Mouse (Mus musculus) lung, embryonic 16.5 days (tissue): ENCODE results near the gene Scnn1b. TPM values are rescaled to one million over a fixed set of nuclear protein-coding genes. Genes with fewer than 3 reads are reported as not detected.

Experiments
- ATAC-seq: fragments of 200-750 bp; cut with Nextera tagmentation; 2 replicates; pipeline ENCODE4 v1.8.0; 2017; ENCODE audit warnings: low read depth, mild to moderate bottlenecking, moderate library complexity
- H3K27ac ChIP-seq: fragments of 300-500 bp; sonication (generic); 2 replicates; pipeline ENCODE4 v1.5.1; 2014; ENCODE audit warnings: mild to moderate bottlenecking, control low read depth, low read length
- H3K27me3 ChIP-seq: fragments of 300-500 bp; sonication (generic); 2 replicates; pipeline ENCODE4 v1.6.1; 2014; ENCODE audit warnings: low read depth, low read length, mixed read lengths; ENCODE audit not compliant: control insufficient read depth, insufficient read depth
- H3K36me3 ChIP-seq: fragments of 300-500 bp; sonication (generic); 2 replicates; pipeline ENCODE4 v1.6.1; 2014; ENCODE audit warnings: low read length; ENCODE audit not compliant: control insufficient read depth, insufficient read depth
- H3K4me1 ChIP-seq: fragments of 300-500 bp; sonication (generic); replicated peaks from 2 replicates; pipeline ENCODE4 v1.6.1; 2014; ENCODE audit warnings: low read length, mixed read lengths; ENCODE audit not compliant: control insufficient read depth, insufficient read depth
- H3K4me2 ChIP-seq: fragments of 300-500 bp; sonication (generic); 2 replicates; pipeline ENCODE4 v1.6.1; 2014; ENCODE audit warnings: low read depth, low read length, control low read depth
- H3K4me3 ChIP-seq: fragments of 300-500 bp; sonication (generic); 2 replicates; pipeline ENCODE4 v1.5.1; 2014; ENCODE audit warnings: mild to moderate bottlenecking, low read length, control low read depth
- H3K9ac ChIP-seq: fragments of 300-500 bp; sonication (generic); 2 replicates; pipeline ENCODE4 v1.6.1; 2014; ENCODE audit warnings: low read length, control low read depth
- H3K9me3 ChIP-seq: fragments of 300-500 bp; sonication (generic); 2 replicates; pipeline ENCODE4 v1.6.1; 2016; ENCODE audit warnings: low read length; ENCODE audit not compliant: control insufficient read depth
- WGBS: fragments of 180-500 bp; shearing (Covaris S2); extraction: QIAGEN DNeasy Blood & Tissue Kit; methylation state at CpG from one replicate; pipeline ENCODE4 v1.1.7; 2014; 5-methylcytosine and 5-hydroxymethylcytosine counted together
- polyA plus RNA-seq: library from polyadenylated mRNA; unstranded; fragments of >200 nt; fragmentation: Nextera tagmentation; extraction: Ambion mirVana; gene quantifications from 2 replicates; pipeline ENCODE4 v1.2.1, GENCODE M21; 2015

Gene Scnn1b
- polyA plus RNA-seq, 1 experiment from 2014 or later = 7.1 TPM

DNA sequence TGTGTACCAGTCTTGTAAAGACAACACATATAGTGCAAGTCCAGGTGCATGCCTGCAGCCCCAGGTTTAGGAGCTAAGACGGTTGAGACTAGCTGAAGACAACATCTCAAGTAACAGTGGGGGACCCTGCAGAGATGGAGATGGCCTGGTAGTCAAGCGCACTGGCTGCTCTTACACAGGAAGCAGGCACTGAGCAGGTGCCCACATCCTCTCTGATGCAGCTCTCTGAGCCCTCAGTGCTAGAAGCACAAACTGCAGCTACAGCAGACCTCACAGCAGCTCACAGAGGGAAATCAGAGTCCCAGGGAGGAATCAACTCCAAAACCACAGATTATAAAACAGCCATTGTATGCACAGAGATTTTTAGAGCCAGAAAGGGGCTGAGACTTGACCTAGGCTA lies 69.5 kb downstream of the Scnn1b start:
- no peak for ATAC-seq
- Histone ChIP-seq H3K9ac (no peak overlapping the region), H3K4me3 (no peak overlapping the region), H3K4me1 (peaks cover 25% of the 10 kb centered on the region), H3K9me3 (no peaks in the 10 kb centered on the region), H3K4me2 (no peak overlapping the region), H3K36me3 (no peaks in the 10 kb centered on the region), H3K27me3 (no peaks in the 10 kb centered on the region), H3K27ac (peak overlapping the region; percentile 68)
- WGBS = 70% methylated on average over 2 of the region's 2 CpGs

GRCm38 (mm10) chr7:121935906-121936794 lies 71.3 kb downstream of the Scnn1b start:
- ATAC-seq = no peak
- no peaks in the 10 kb centered on the region for H3K9me3 ChIP-seq
- no peak overlapping the region for H3K9ac ChIP-seq
- H3K4me1 ChIP-seq = peaks cover 33% of the 10 kb centered on the region
- no peaks in the 10 kb centered on the region for H3K27me3 ChIP-seq
- 50% methylated on average over 12 of the region's 12 CpGs for WGBS
- H3K4me3 ChIP-seq = no peak overlapping the region
- no peak overlapping the region for H3K27ac ChIP-seq
- no peak overlapping the region for H3K4me2 ChIP-seq
- H3K36me3 ChIP-seq = no peaks in the 10 kb centered on the region

DNA sequence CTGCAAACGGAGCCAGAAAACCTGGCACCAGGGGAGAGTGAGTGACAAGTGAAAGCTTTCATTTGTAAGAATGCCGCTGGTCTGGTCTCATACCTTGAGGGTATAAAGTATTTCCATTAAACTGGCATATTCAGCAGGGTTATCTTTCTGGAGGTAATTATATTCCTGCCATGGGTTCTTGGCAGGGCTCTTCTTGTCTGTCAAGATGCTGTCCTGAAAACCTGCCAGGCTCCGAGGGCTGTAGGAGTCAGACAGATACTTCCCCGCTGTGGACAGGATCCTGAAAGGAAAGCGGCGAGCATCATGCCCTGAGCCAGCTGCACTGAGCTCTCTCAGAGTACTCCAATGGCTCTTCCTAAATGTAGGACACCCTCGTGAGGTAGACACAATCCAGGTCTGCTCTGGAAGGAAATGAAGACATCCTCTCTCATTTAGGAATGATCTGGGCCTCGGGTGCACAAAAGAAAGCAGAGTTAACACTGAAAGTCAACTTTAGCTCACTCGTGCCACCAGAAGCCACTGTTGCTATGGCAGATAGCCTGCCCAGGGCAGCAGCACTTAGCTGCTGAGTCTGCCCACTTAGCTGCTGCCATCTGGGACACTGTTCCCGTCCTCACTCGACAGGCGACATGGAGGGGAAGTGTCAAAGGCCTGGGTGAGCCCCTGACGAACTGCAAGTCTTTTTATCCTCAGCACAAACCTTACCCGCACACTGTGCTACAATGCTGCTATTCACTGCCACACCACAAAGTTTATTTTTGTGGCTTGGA lies 72.2 kb downstream of the Scnn1b start:
- Histone ChIP-seq H3K4me2 (no peak overlapping the region), H3K27ac (no peak overlapping the region), H3K4me3 (no peak overlapping the region), H3K36me3 (no peaks in the 10 kb centered on the region), H3K9me3 (no peaks in the 10 kb centered on the region), H3K4me1 (peaks cover 33% of the 10 kb centered on the region), H3K9ac (no peak overlapping the region; the same call in 1 of the 2 replicates), H3K27me3 (no peaks in the 10 kb centered on the region)
- WGBS = 51% methylated on average over 14 of the region's 14 CpGs
- ATAC-seq = no peak

GRCm38 (mm10) chr7:121938124-121938891 lies 73.5 kb downstream of the Scnn1b start:
- no peak overlapping the region for H3K9ac ChIP-seq
- H3K27me3 ChIP-seq = no peaks in the 10 kb centered on the region
- H3K9me3 ChIP-seq = no peaks in the 10 kb centered on the region
- no peak overlapping the region for H3K4me2 ChIP-seq
- H3K4me1 ChIP-seq = peaks cover 33% of the 10 kb centered on the region
- no peak overlapping the region for H3K4me3 ChIP-seq
- no peak overlapping the region for H3K27ac ChIP-seq
- WGBS = 75% methylated on average over 8 of the region's 8 CpGs
- H3K36me3 ChIP-seq = peaks cover 4% of the 10 kb centered on the region; the same call in 1 of the 2 replicates
- ATAC-seq = no peak

GRCm38 (mm10) chr7:121939244-121939643 lies 74.4 kb downstream of the Scnn1b start:
- peaks cover 29% of the 10 kb centered on the region for H3K4me1 ChIP-seq
- WGBS = 40% methylated on average over 6 of the region's 6 CpGs
- H3K9ac ChIP-seq = no peak overlapping the region
- H3K27ac ChIP-seq = no peak overlapping the region
- H3K36me3 ChIP-seq = peaks cover 4% of the 10 kb centered on the region; the same call in 1 of the 2 replicates
- no peak overlapping the region for H3K4me2 ChIP-seq
- ATAC-seq = no peak
- H3K4me3 ChIP-seq = no peak overlapping the region
- H3K9me3 ChIP-seq = no peaks in the 10 kb centered on the region
- no peaks in the 10 kb centered on the region for H3K27me3 ChIP-seq

GRCm38 (mm10) chr7:121939729-121940128 lies 74.9 kb downstream of the Scnn1b start:
- Histone ChIP-seq H3K9ac (no peak overlapping the region), H3K4me2 (no peak overlapping the region), H3K4me3 (no peak overlapping the region), H3K9me3 (no peaks in the 10 kb centered on the region), H3K4me1 (peaks cover 24% of the 10 kb centered on the region), H3K36me3 (peaks cover 4% of the 10 kb centered on the region; the same call in 1 of the 2 replicates), H3K27me3 (no peaks in the 10 kb centered on the region), H3K27ac (no peak overlapping the region)
- peak; percentile 22; the same call in 1 of the 2 replicates for ATAC-seq
- WGBS = 14% methylated on average over 4 of the region's 4 CpGs

DNA sequence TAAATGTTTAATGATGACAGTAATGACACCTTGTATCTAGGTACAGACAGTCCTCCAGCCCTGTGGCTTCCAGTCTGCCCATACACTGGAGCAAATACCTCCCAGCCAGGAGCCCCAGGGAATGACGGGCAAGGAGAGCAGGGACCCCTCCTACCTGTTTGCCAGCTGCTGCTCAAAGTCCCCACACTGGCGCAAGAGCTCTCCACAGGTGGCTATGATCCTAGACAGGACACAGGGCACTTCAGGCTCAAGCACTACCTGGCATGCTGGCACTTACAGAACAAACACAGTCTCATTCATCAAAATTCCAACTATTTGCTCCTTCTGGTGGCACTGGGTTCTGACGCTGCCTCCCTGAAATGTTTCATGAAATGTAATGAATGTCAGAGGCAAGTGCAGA lies 76.2 kb downstream of the Scnn1b start:
- H3K9me3 ChIP-seq = no peaks in the 10 kb centered on the region
- peak; percentile 94 for ATAC-seq
- H3K36me3 ChIP-seq = peaks cover 4% of the 10 kb centered on the region; the same call in 1 of the 2 replicates
- H3K27ac ChIP-seq = peak overlapping the region; percentile 90
- peak overlapping the region; percentile 28; the same call in 1 of the 2 replicates for H3K4me2 ChIP-seq
- peaks cover 22% of the 10 kb centered on the region for H3K4me1 ChIP-seq
- no peak overlapping the region for H3K4me3 ChIP-seq
- WGBS = 53% methylated on average over 3 of the region's 3 CpGs
- no peaks in the 10 kb centered on the region for H3K27me3 ChIP-seq
- H3K9ac ChIP-seq = no peak overlapping the region

DNA sequence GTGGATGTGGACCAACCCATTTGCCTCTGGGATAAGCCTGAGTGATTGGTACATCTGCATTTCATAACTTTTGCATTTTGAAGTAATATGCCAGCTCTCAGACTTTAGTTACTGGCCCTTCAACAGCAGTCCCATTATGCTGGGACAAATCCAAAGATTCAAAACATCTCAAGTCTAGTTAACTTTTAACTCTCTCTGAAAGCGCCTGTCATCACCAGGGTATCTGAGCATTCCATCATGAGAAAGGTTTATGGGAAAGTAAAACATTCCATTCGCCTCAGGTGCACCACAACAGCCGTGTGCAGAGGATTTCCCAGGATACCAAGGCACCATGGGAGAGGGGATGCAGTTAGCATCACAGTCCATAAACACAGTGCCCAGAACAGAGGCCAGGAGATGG lies 76.8 kb downstream of the Scnn1b start:
- WGBS = 54% methylated on average over 3 of the region's 3 CpGs
- Histone ChIP-seq H3K9me3 (no peaks in the 10 kb centered on the region), H3K4me2 (peak overlapping the region; percentile 29; the same call in 1 of the 2 replicates), H3K4me3 (no peak overlapping the region), H3K27me3 (no peaks in the 10 kb centered on the region), H3K36me3 (peaks cover 4% of the 10 kb centered on the region; the same call in 1 of the 2 replicates), H3K4me1 (peaks cover 19% of the 10 kb centered on the region), H3K27ac (peak overlapping the region; percentile 90), H3K9ac (no peak overlapping the region)
- peak; percentile 26; the same call in 1 of the 2 replicates for ATAC-seq
